Mouse (Mus musculus) intestine, postnatal 0 days (tissue): ENCODE results near the gene Pla2r1. TPM values are rescaled to one million over a fixed set of nuclear protein-coding genes. Genes with fewer than 3 reads are reported as not detected.
A peak's percentile ranks its signal among the peaks of the same experiment; 100 is the strongest.

Experiments
- ATAC-seq: fragments of 200-750 bp; cut with Nextera tagmentation; 2 replicates; pipeline ENCODE4 v1.8.0; 2017; ENCODE audit warnings: mild to moderate bottlenecking, moderate TSS enrichment, moderate library complexity
- H3K27ac ChIP-seq: fragments of 300-500 bp; sonication (generic); 2 replicates; pipeline ENCODE4 v1.5.1; 2014; ENCODE audit warnings: mild to moderate bottlenecking, low read depth, low read length, moderate library complexity
- H3K27me3 ChIP-seq: fragments of 300-500 bp; sonication (generic); replicated peaks from 2 replicates; pipeline ENCODE4 v1.6.1; 2014; ENCODE audit warnings: low read length, mixed read lengths; ENCODE audit not compliant: control insufficient read depth, insufficient read depth
- H3K36me3 ChIP-seq: fragments of 300-500 bp; sonication (generic); 2 replicates; pipeline ENCODE4 v1.6.1; 2014; ENCODE audit warnings: mild to moderate bottlenecking, moderate library complexity; ENCODE audit not compliant: control insufficient read depth, insufficient read depth
- H3K4me1 ChIP-seq: fragments of 300-500 bp; sonication (generic); replicated peaks from 2 replicates; pipeline ENCODE4 v1.6.1; 2014; ENCODE audit warnings: antibody characterized with exemption, low read length, mixed read lengths; ENCODE audit not compliant: control insufficient read depth, insufficient read depth
- H3K4me2 ChIP-seq: fragments of 300-500 bp; sonication (generic); replicated peaks from 2 replicates; pipeline ENCODE4 v1.6.1; 2014; ENCODE audit warnings: low read depth, mild to moderate bottlenecking, moderate library complexity
- H3K4me3 ChIP-seq: fragments of 300-500 bp; sonication (generic); 2 replicates; pipeline ENCODE4 v1.5.1; 2014; ENCODE audit warnings: low read depth, low read length
- H3K9ac ChIP-seq: fragments of 300-500 bp; sonication (generic); 2 replicates; pipeline ENCODE4 v1.6.1; 2014; ENCODE audit warnings: mild to moderate bottlenecking, low read depth, low read length
- H3K9me3 ChIP-seq: fragments of 300-500 bp; sonication (generic); 2 replicates; pipeline ENCODE4 v1.6.1; 2016; ENCODE audit warnings: mixed run types; ENCODE audit not compliant: control insufficient read depth
- CTCF ChIP-seq: sonication (generic); IDR thresholded peaks from 2 replicates; pipeline ENCODE4 v1.5.1; 2016; ENCODE audit warnings: low read depth, mild to moderate bottlenecking, control low read depth, antibody characterized with exemption, moderate library complexity
- WGBS: fragments of 180-500 bp; shearing (Covaris S2); extraction: QIAGEN DNeasy Blood & Tissue Kit; methylation state at CpG from one replicate; pipeline ENCODE4 v1.1.7; 2014; 5-methylcytosine and 5-hydroxymethylcytosine counted together
- polyA plus RNA-seq: library from polyadenylated mRNA; unstranded; fragments of >200 nt; fragmentation: Nextera tagmentation; extraction: Ambion mirVana; gene quantifications from 2 replicates; pipeline ENCODE4 v1.2.1, GENCODE M21; 2015

Pla2r1 gene
- polyA plus RNA-seq, 1 experiment from 2014 or later, result 0.96 TPM

GRCm38 (mm10) chr2:60538710-60539109 is 14.4 kb downstream of the Pla2r1 start:
- TF ChIP-seq CTCF, result no peak
- no peaks in the 10 kb centered on the region for H3K9me3 ChIP-seq
- WGBS, result 88% methylated on average over 5 of the region's 5 CpGs

DNA sequence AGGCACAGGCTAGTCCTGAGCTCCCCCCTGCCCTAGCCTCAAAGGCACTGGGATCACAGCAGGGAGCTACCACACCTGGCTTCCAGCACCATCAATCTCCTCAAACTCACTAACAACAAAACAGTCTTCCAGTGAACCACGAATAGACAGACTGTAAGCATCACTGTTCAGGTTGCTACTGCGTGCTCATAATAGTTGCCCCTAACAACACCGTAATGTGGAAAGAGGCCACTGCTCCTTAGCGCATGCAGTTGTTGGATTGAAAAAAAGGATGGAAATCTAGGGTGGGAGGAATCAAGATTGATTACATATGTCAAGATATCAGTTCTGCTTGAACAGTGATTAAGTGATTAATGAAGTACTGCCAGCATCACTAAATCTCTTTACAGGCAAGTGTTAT is 14.8 kb downstream of the Pla2r1 start:
- Histone ChIP-seq H3K4me2 (no peak overlapping the region), H3K9ac (no peak overlapping the region), H3K9me3 (no peaks in the 10 kb centered on the region), H3K27ac (no peak overlapping the region), H3K4me1 (no peaks in the 10 kb centered on the region), H3K27me3 (no peaks in the 10 kb centered on the region), H3K36me3 (no peaks in the 10 kb centered on the region), H3K4me3 (no peak overlapping the region)
- TF ChIP-seq CTCF, result no peak
- WGBS, result 88% methylated on average over 4 of the region's 4 CpGs
- no peak for ATAC-seq

More at GRCm38 (mm10) chr2:60538710-60539109, 14.4 kb downstream of the Pla2r1 start:
- Histone ChIP-seq H3K27ac (no peak overlapping the region), H3K4me1 (no peaks in the 10 kb centered on the region), H3K9ac (no peak overlapping the region), H3K27me3 (no peaks in the 10 kb centered on the region), H3K36me3 (no peaks in the 10 kb centered on the region), H3K4me2 (no peak overlapping the region), H3K4me3 (no peak overlapping the region)
- no peak for ATAC-seq

- H3K4me2 ChIP-seq, result no peak overlapping the region
- no peak overlapping the region for H3K4me3 ChIP-seq
- no peak overlapping the region for H3K9ac ChIP-seq
- no peak for ATAC-seq
- H3K36me3 ChIP-seq, result no peaks in the 10 kb centered on the region
- H3K9me3 ChIP-seq, result no peaks in the 10 kb centered on the region
- WGBS, result 85% methylated on average over 8 of the region's 8 CpGs
- no peak overlapping the region for H3K27ac ChIP-seq
- no peaks in the 10 kb centered on the region for H3K27me3 ChIP-seq
- H3K4me1 ChIP-seq, result no peaks in the 10 kb centered on the region
- no peak for TF ChIP-seq CTCF
These were observed 18.4 kb downstream of the Pla2r1 start for GRCm38 (mm10) chr2:60534755-60535154.

DNA sequence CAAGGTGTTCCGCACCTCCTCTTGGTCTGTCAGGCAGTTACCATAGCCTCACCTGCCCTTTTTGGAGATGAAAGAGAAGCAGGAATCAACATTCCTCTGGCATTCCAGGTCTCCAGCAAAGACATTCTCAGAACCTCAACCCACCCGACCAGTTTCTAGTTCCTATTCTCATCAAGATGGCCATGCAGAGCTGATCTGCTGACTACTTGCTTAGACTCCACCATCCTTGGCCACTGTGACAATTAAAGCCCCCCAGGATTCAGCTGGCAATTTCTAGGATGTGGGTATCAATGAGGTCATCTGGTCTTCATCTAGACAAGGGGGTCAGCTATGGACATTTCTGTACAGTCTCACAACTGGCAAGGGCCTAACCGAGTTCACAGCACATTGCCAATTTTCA is 20.1 kb downstream of the Pla2r1 start:
- Histone ChIP-seq H3K4me3 (no peak overlapping the region), H3K27ac (no peak overlapping the region), H3K27me3 (no peaks in the 10 kb centered on the region), H3K4me1 (no peaks in the 10 kb centered on the region), H3K36me3 (no peaks in the 10 kb centered on the region), H3K9me3 (no peaks in the 10 kb centered on the region), H3K4me2 (no peak overlapping the region), H3K9ac (no peak overlapping the region)
- 78% methylated on average over 3 of the region's 3 CpGs for WGBS
- no peak for ATAC-seq
- TF ChIP-seq CTCF, result no peak

GRCm38 (mm10) chr2:60532495-60532894 is 20.6 kb downstream of the Pla2r1 start:
- Histone ChIP-seq H3K27me3 (no peaks in the 10 kb centered on the region), H3K27ac (no peak overlapping the region), H3K36me3 (no peaks in the 10 kb centered on the region), H3K4me3 (no peak overlapping the region), H3K9me3 (no peaks in the 10 kb centered on the region), H3K4me2 (no peak overlapping the region), H3K4me1 (no peaks in the 10 kb centered on the region), H3K9ac (no peak overlapping the region)
- 57% methylated on average over 5 of the region's 5 CpGs for WGBS
- no peak for TF ChIP-seq CTCF
- ATAC-seq, result no peak

DNA sequence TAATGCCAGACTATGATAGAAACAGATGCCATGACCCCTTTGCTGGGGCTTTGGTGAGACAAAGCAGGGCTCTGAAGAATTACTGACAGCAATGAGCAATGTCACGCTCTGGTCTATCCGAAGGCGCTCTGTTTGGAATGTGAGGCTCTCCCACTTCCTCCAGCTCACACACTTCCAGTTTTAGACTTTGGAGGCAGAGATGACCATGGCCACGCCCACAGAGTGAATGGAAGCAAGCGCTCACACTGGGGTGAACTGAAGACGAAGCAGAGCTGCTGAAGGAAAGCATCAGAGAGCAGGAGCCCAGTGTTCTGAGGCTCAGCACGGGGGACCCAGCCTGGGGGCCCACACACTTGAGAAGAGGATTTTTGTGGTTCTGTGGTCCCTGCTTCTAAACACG is 37.3 kb downstream of the Pla2r1 start:
- no peak overlapping the region for H3K4me3 ChIP-seq
- WGBS, result 42% methylated on average over 8 of the region's 8 CpGs
- 0 out of 2 replicates have a peak overlapping the region, but pooled peaks have one; percentile 25 for H3K4me2 ChIP-seq
- no peak for ATAC-seq
- no peak overlapping the region for H3K27ac ChIP-seq
- H3K4me1 ChIP-seq, result no peaks in the 10 kb centered on the region
- no peaks in the 10 kb centered on the region for H3K27me3 ChIP-seq
- no peak overlapping the region for H3K9ac ChIP-seq
- TF ChIP-seq CTCF, result no peak
- H3K9me3 ChIP-seq, result no peaks in the 10 kb centered on the region
- no peaks in the 10 kb centered on the region for H3K36me3 ChIP-seq

DNA sequence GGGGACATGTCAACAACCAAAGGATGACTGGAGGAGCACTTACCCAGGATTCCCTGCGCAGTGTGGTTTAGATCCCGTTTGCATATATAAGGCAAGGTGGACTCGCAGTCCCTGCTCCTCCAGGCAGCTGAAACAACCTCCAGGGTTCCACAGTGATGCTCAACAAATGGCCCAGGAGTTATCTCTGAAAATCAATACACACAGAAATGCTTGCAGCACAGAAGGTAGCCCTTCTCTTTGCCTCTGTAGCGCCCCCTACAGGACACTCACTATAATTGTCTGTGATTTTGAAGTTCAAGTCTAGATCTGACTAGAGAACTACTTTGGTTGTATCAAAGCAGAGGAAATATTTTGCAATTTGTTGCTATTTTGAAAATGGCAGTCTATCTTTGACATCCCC is 38.2 kb downstream of the Pla2r1 start:
- H3K9ac ChIP-seq, result no peak overlapping the region
- ATAC-seq, result no peak
- no peaks in the 10 kb centered on the region for H3K9me3 ChIP-seq
- H3K27me3 ChIP-seq, result no peaks in the 10 kb centered on the region
- TF ChIP-seq CTCF, result peak; percentile 65
- no peak overlapping the region for H3K4me2 ChIP-seq
- 72% methylated on average over 4 of the region's 4 CpGs for WGBS
- no peaks in the 10 kb centered on the region for H3K36me3 ChIP-seq
- no peaks in the 10 kb centered on the region for H3K4me1 ChIP-seq
- H3K27ac ChIP-seq, result no peak overlapping the region
- H3K4me3 ChIP-seq, result no peak overlapping the region
